Mouse (Mus musculus): ENCODE results near the gene Zfp641.

Zfp641 gene

GRCm38 (mm10) chr15:98295628-98296551, at the start of gene Zfp641:
Zfp641 (minus strand) TSS chr15:98296161.
- DNase-seq = peak; percentile 45 to 73

DNA sequence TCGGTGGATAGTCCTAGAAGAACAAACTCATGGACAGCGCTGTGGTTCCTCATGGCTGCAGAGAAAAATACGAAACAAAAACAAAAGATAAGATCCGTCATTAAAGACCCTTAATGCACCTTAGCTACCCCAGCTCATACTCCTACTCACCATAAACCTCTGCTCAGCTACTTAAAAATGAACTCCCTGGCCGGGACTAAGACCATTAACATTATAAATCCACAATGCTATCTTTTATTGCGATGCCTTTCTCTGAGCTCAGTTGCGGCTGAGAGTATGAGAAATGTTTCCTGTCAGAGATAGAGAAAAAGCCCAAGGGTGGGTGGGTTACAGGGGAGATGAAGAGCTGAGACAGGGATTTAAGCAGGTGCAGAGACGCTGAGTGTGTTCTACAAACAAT, 44.9 kb upstream of the Zfp641 start, which contains the start of gene Olfr284:
TSS of gene Olfr284 (minus strand) at position 101 of the 400 bp plus-strand sequence.
- DNase-seq = no peak

DNA sequence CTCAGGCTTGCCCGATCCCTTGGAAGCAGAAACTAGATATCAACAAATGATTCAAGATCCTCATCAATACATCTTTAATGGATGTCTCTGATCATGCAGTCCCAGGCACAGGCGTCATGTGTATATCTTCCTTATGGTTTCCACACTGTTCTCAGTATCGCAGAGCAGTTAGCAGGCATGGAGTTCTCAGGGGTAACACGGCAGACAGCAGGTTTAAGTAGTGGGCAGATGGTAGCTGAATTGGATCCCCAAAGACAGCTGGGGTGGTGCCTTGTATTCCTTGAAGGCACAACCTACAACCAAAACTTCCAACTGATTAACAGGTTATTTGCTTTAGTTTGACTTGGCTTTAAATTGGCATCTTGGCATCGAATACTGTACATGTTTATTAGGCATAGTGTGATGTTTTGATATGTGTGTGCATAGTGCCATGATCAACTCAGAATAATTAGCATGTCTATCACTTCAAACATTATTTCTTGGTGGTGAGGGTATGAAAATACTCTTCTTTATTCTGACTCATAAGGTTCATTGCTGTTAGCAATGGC, 21.3 kb upstream of the Zfp641 start, which contains the start of gene Olfr285:
TSS of gene Olfr285 (minus strand) at position 177 of the 548 bp plus-strand sequence.
- DNase-seq = no peak

- no peak for DNase-seq
These were observed 19.7 kb upstream of the Zfp641 start for GRCm38 (mm10) chr15:98315703-98316102.

- no peak for DNase-seq
These were observed 2.3 kb downstream of the Zfp641 start for GRCm38 (mm10) chr15:98293651-98294050.

- peak; percentile 7 to 36 for DNase-seq
These were observed 7.4 kb downstream of the Zfp641 start for GRCm38 (mm10) chr15:98288566-98288965.

- DNase-seq = peak; percentile 27 to 57
These were observed 9.5 kb downstream of the Zfp641 start for GRCm38 (mm10) chr15:98286418-98286817.

- no peak for DNase-seq
These were observed 38.2 kb downstream of the Zfp641 start for GRCm38 (mm10) chr15:98257776-98258175.

- no peak for DNase-seq
These were observed 38.8 kb downstream of the Zfp641 start, which contains the start of gene H1fnt for GRCm38 (mm10) chr15:98257193-98257592. H1fnt (minus strand) TSS chr15:98257293.

GRCm38 (mm10) chr15:98256271-98256670, 39.7 kb downstream of the Zfp641 start:
- peak; percentile 62 to 86 for DNase-seq
